In genomic region chr6:96797451-96797850, GRCm38 (mm10) we compare ENCODE assay signal across 18 mouse cellular contexts.
A peak's percentile ranks its signal among the peaks of the same experiment; 100 is the strongest.
DNase-seq lines count a peak whose midpoint lies in the region; ATAC-seq and TF ChIP-seq lines count a peak whose summit lies in the region.
"Had no signal": no experiment of that assay in that cellular context is flagged by ENCODE, and none has a peak within 500 bp of the region (broad histone marks: within the 10 kb centered on the region; RNA-seq: fewer than 3 reads in every experiment).

No protein-coding gene starts in this region.

- H3K4me3 ChIP-seq in lung, embryonic 14.5 days (ENCODE audit: low read depth, low read length) = no peak overlapping the region
- no peak overlapping the region for H3K4me3 ChIP-seq in lung, postnatal 0 days (ENCODE audit: low read depth, low read length)
- no peak overlapping the region for H3K4me3 ChIP-seq in hindbrain, embryonic 11.5 days (ENCODE audit: low read depth, low read length)
- H3K4me3 ChIP-seq: embryonic facial prominence, embryonic 10.5 days; embryonic facial prominence, embryonic 12.5 days; forebrain, embryonic 13.5 days; forebrain, embryonic 15.5 days had no signal

- no peaks in the 10 kb centered on the region for H3K36me3 ChIP-seq in lung, embryonic 14.5 days (ENCODE audit: insufficient read depth)
- H3K36me3 ChIP-seq in lung, postnatal 0 days (ENCODE audit: insufficient read depth, low read length) = no peaks in the 10 kb centered on the region
- H3K36me3 ChIP-seq in hindbrain, embryonic 11.5 days (ENCODE audit: control insufficient read depth, insufficient read depth, low read length) = no peaks in the 10 kb centered on the region
- H3K36me3 ChIP-seq: embryonic facial prominence, embryonic 10.5 days; embryonic facial prominence, embryonic 12.5 days; forebrain, embryonic 15.5 days had no signal

- H3K9me3 ChIP-seq in lung, embryonic 14.5 days (ENCODE audit: low read depth, low read length) = no peaks in the 10 kb centered on the region
- H3K9me3 ChIP-seq in lung, postnatal 0 days (ENCODE audit: low read length) = no peaks in the 10 kb centered on the region
- H3K9me3 ChIP-seq in hindbrain, embryonic 11.5 days (ENCODE audit: control insufficient read depth, low read length) = no peaks in the 10 kb centered on the region
- H3K9me3 ChIP-seq: embryonic facial prominence, embryonic 10.5 days; embryonic facial prominence, embryonic 12.5 days; forebrain, embryonic 13.5 days; forebrain, embryonic 15.5 days had no signal

- TF ChIP-seq CTCF in lung, embryonic 14.5 days (IDR thresholded peaks at IDR 0.05; ENCODE audit: low read depth) = no peak
- no peak for TF ChIP-seq CTCF in lung, postnatal 0 days (IDR thresholded peaks at IDR 0.05)

- H3K4me1 ChIP-seq in lung, embryonic 14.5 days (ENCODE audit: insufficient read depth) = no peaks in the 10 kb centered on the region
- H3K4me1 ChIP-seq in lung, postnatal 0 days (ENCODE audit: insufficient read depth, low read depth, low read length) = no peaks in the 10 kb centered on the region
- H3K4me1 ChIP-seq in hindbrain, embryonic 11.5 days (replicated peaks; ENCODE audit: control insufficient read depth, insufficient read depth, low read length) = no peaks in the 10 kb centered on the region
- H3K4me1 ChIP-seq: embryonic facial prominence, embryonic 10.5 days; embryonic facial prominence, embryonic 12.5 days; forebrain, embryonic 13.5 days; forebrain, embryonic 15.5 days had no signal

- no peak overlapping the region for H3K9ac ChIP-seq in lung, embryonic 14.5 days
- H3K9ac ChIP-seq in lung, postnatal 0 days (replicated peaks; ENCODE audit: low read depth) = no peak overlapping the region
- no peak overlapping the region for H3K9ac ChIP-seq in hindbrain, embryonic 11.5 days (ENCODE audit: low read depth, low read length)
- H3K9ac ChIP-seq: embryonic facial prominence, embryonic 12.5 days; forebrain, embryonic 13.5 days; forebrain, embryonic 15.5 days; forebrain, postnatal 0 days had no signal

- no peak overlapping the region for H3K27ac ChIP-seq in lung, embryonic 14.5 days (ENCODE audit: low read depth)
- H3K27ac ChIP-seq in lung, postnatal 0 days (ENCODE audit: low read length) = no peak overlapping the region
- H3K27ac ChIP-seq in hindbrain, embryonic 11.5 days (ENCODE audit: low read depth, low read length) = no peak overlapping the region
- H3K27ac ChIP-seq: embryonic facial prominence, embryonic 10.5 days; embryonic facial prominence, embryonic 12.5 days; forebrain, embryonic 13.5 days; forebrain, embryonic 15.5 days had no signal

- TF ChIP-seq EP300 in lung, postnatal 0 days (IDR thresholded peaks at IDR 0.05) = no peak

- no peaks in the 10 kb centered on the region for H3K27me3 ChIP-seq in lung, embryonic 14.5 days (ENCODE audit: insufficient read depth, low read length)
- no peaks in the 10 kb centered on the region for H3K27me3 ChIP-seq in lung, postnatal 0 days (replicated peaks; ENCODE audit: insufficient read depth, low read length)
- H3K27me3 ChIP-seq in hindbrain, embryonic 11.5 days (ENCODE audit: control insufficient read depth, insufficient read depth, low read length) = no peaks in the 10 kb centered on the region
- H3K27me3 ChIP-seq: embryonic facial prominence, embryonic 12.5 days; forebrain, embryonic 13.5 days; forebrain, embryonic 15.5 days had no signal

- peak; percentile 29 for DNase-seq in lung, embryonic 14.5 days
- no peak for DNase-seq in lung, postnatal 0 days (ENCODE audit: low spot score)
- DNase-seq in retina, embryonic 14.5 days (ENCODE audit: low spot score) = peak; percentile 21
- DNase-seq in hindbrain, embryonic 11.5 days (ENCODE audit: low spot score) = no peak
- no peak for DNase-seq in layer of hippocampus, adult 11-12 months (ENCODE audit: low spot score)
- DNase-seq: adrenal gland, adult 2 months; adrenal gland, postnatal 10 days; adrenal gland, postnatal 25 days; cerebellum, adult 11-12 months; cerebellum, adult 2 months; cerebellum, adult 9-10 months; cerebellum, postnatal 10 days; cerebellum, postnatal 25 days; forebrain, postnatal 0 days had no signal

- H3K4me2 ChIP-seq in lung, embryonic 14.5 days = no peak overlapping the region
- no peak overlapping the region for H3K4me2 ChIP-seq in lung, postnatal 0 days (replicated peaks; ENCODE audit: low read depth, low read length)
- H3K4me2 ChIP-seq in hindbrain, embryonic 11.5 days (replicated peaks; ENCODE audit: low read depth, low read length) = no peak overlapping the region
- H3K4me2 ChIP-seq: embryonic facial prominence, embryonic 12.5 days; forebrain, embryonic 13.5 days; forebrain, embryonic 15.5 days had no signal

- 45% methylated on average over 4 of the region's 4 CpGs for WGBS in lung, embryonic 14.5 days
- 57% methylated on average over 4 of the region's 4 CpGs for WGBS in lung, postnatal 0 days
- WGBS in hindbrain, embryonic 11.5 days = 83% methylated on average over 4 of the region's 4 CpGs

- ATAC-seq in lung, embryonic 14.5 days (ENCODE audit: insufficient read depth) = no peak
- no peak for ATAC-seq in lung, postnatal 0 days
- ATAC-seq in hindbrain, embryonic 11.5 days (ENCODE audit: low FRiP score) = no peak
- ATAC-seq: forebrain, embryonic 13.5 days; forebrain, embryonic 15.5 days; forebrain, postnatal 0 days had no signal

Comparison
In these comparisons a context has a peak if more than half of its experiments do, and no peak if none do; other contexts are left out.
1. DNase-seq: peak in lung, embryonic 14.5 days (single experiment) and retina, embryonic 14.5 days (single experiment); none in lung, postnatal 0 days (single experiment), hindbrain, embryonic 11.5 days (single experiment) and layer of hippocampus, adult 11-12 months (single experiment).